Mouse (Mus musculus) Muller cell, postnatal 12 days (primary cell): ENCODE results near the gene Kcnmb3.

ENCODE experiments used
- DNase-seq: peaks from one replicate; pipeline ENCODE4 v3.0.0-alpha.2; 2015; ENCODE audit errors: inconsistent ontology term

The Kcnmb3 gene

GRCm38 (mm10) chr3:32495088-32495770 lies 3.2 kb upstream of the Kcnmb3 start:
- DNase-seq = peak; percentile 67

GRCm38 (mm10) chr3:32494387-32495087 lies 2.5 kb upstream of the Kcnmb3 start:
- DNase-seq = peak; percentile 56

GRCm38 (mm10) chr3:32490928-32491315 lies 1.1 kb downstream of the Kcnmb3 start:
- no peak for DNase-seq

- DNase-seq = peak; percentile 45
Measured at GRCm38 (mm10) chr3:32490076-32490927, 1.7 kb downstream of the Kcnmb3 start.

- DNase-seq = no peak
Measured at GRCm38 (mm10) chr3:32488172-32488571, 3.9 kb downstream of the Kcnmb3 start.

- no peak for DNase-seq
Measured at GRCm38 (mm10) chr3:32486543-32486942, 5.5 kb downstream of the Kcnmb3 start.

GRCm38 (mm10) chr3:32483035-32483434 lies 9.0 kb downstream of the Kcnmb3 start:
- no peak for DNase-seq

GRCm38 (mm10) chr3:32479961-32480360 lies 12.1 kb downstream of the Kcnmb3 start:
- DNase-seq = no peak

- DNase-seq = no peak
Measured at GRCm38 (mm10) chr3:32473184-32473583, 18.8 kb downstream of the Kcnmb3 start.

GRCm38 (mm10) chr3:32472191-32472900 lies 19.7 kb downstream of the Kcnmb3 start:
- DNase-seq = no peak

- DNase-seq = no peak
Measured at GRCm38 (mm10) chr3:32471098-32471497, 20.9 kb downstream of the Kcnmb3 start.

GRCm38 (mm10) chr3:32470449-32470848 lies 21.6 kb downstream of the Kcnmb3 start:
- DNase-seq = no peak

- DNase-seq = no peak
Measured at GRCm38 (mm10) chr3:32468411-32468810, 23.6 kb downstream of the Kcnmb3 start.

GRCm38 (mm10) chr3:32467321-32467720 lies 24.7 kb downstream of the Kcnmb3 start:
- no peak for DNase-seq

- DNase-seq = peak; percentile 31
Measured at GRCm38 (mm10) chr3:32459777-32460176, 32.3 kb downstream of the Kcnmb3 start.

- DNase-seq = peak; percentile 46
Measured at GRCm38 (mm10) chr3:32454329-32455021, 37.6 kb downstream of the Kcnmb3 start.

- no peak for DNase-seq
Measured at GRCm38 (mm10) chr3:32441710-32442109, 50.3 kb downstream of the Kcnmb3 start.

- DNase-seq = no peak
Measured at GRCm38 (mm10) chr3:32438716-32439115, 53.3 kb downstream of the Kcnmb3 start.

GRCm38 (mm10) chr3:32437820-32438219 lies 54.2 kb downstream of the Kcnmb3 start:
- DNase-seq = no peak

GRCm38 (mm10) chr3:32437297-32437696 lies 54.7 kb downstream of the Kcnmb3 start:
- no peak for DNase-seq

GRCm38 (mm10) chr3:32436101-32436500 lies 55.9 kb downstream of the Kcnmb3 start:
- no peak for DNase-seq
